Mouse (Mus musculus) stomach, postnatal 0 days (tissue): ENCODE measurements around the gene Comt.

Experiments
- CTCF ChIP-seq: IDR thresholded peaks from 2 replicates; pipeline ENCODE4 v1.5.1; 2016; ENCODE audit warnings: antibody characterized with exemption, low read depth, mild to moderate bottlenecking, moderate library complexity
- EP300 ChIP-seq: optimal IDR thresholded peaks from 2 replicates; pipeline ENCODE3; 2016; ENCODE audit warnings: antibody characterized with exemption

- TF ChIP-seq EP300 (no peak), CTCF (no peak)
Observed at GRCm38 (mm10) chr16:18416094-18416761, 10.4 kb downstream of the Comt start.
